29 mouse cellular contexts compared by ENCODE assay signal in the genomic region with DNA sequence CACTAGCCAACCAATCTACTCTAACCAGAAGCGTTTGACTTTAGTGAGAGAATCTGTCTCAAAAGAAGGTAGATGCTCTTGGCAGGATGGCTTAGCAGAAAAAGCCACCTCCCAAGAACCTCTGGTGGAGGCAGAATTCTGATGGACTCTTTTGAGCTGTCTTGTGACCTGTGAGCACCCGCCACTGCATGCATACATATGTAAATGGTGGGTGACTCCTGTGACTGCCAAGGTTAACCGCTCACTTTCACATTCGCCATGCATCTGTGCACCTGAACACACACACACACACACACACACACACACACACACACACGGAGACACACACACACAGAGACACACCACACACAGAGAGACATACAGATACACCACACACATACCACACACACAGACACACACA. TPM values are rescaled to one million over a fixed set of nuclear protein-coding genes. Genes with fewer than 3 reads are reported as not detected.
DNase-seq lines count a peak whose midpoint lies in the region; ATAC-seq and TF ChIP-seq lines count a peak whose summit lies in the region.
"Had no signal": no experiment of that assay in that cellular context is flagged by ENCODE, and none has a peak within 500 bp of the region (broad histone marks: within the 10 kb centered on the region; RNA-seq: fewer than 3 reads in every experiment).

No protein-coding gene starts in this region.

- WGBS in heart, embryonic 15.5 days: 87% methylated on average over 5 of the region's 5 CpGs
- 77% methylated on average over 5 of the region's 5 CpGs for WGBS in kidney, adult 2 months
- WGBS in kidney, embryonic 15.5 days: 91% methylated on average over 5 of the region's 5 CpGs

- no peaks in the 10 kb centered on the region for H3K9me3 ChIP-seq in heart, embryonic 15.5 days (replicated peaks)
- H3K9me3 ChIP-seq in kidney, embryonic 15.5 days (replicated peaks): no peaks in the 10 kb centered on the region; the same call in 1 of the 2 replicates
- no peaks in the 10 kb centered on the region for H3K9me3 ChIP-seq in ES-Bruce4 (replicated peaks; ENCODE audit: control insufficient read depth, insufficient read depth, low read length, poor library complexity, severe bottlenecking)
- H3K9me3 ChIP-seq: G1E had no signal

- no peak overlapping the region for H3K4me2 ChIP-seq in heart, embryonic 15.5 days
- H3K4me2 ChIP-seq in kidney, embryonic 15.5 days: no peak overlapping the region

- no peak overlapping the region for H3K4me3 ChIP-seq in heart, embryonic 15.5 days
- no peak overlapping the region for H3K4me3 ChIP-seq in kidney, adult 2 months (ENCODE audit: insufficient read depth, low read depth, low read length)
- H3K4me3 ChIP-seq in kidney, embryonic 15.5 days (replicated peaks): no peak overlapping the region
- H3K4me3 ChIP-seq in ES-Bruce4 (ENCODE audit: low read depth, low read length): no peak overlapping the region

- no peak for DNase-seq in heart, postnatal 25 days (ENCODE audit: low spot score)
- no peak for DNase-seq in kidney, adult 2 months
- DNase-seq in ZHBTc4 (ENCODE audit: low read depth, low spot score) (peak; percentile 81), adipocyte (ENCODE audit: low spot score) (no peak)
- no peak for DNase-seq in layer of hippocampus, adult 9-10 months (ENCODE audit: low spot score)
- DNase-seq: adrenal gland, adult 2 months; adrenal gland, adult 8-10 months; adrenal gland, postnatal 10 days; adrenal gland, postnatal 14 days; adrenal gland, postnatal 25 days; adrenal gland, postnatal 36 days; B cell, adult 2 months; cerebellum, adult 11 months; cerebellum, adult 11-12 months; cerebellum, adult 18-20 months; cerebellum, adult 2 months; cerebellum, adult 8-10 months had no signal

- no peak overlapping the region for H3K27ac ChIP-seq in heart, embryonic 15.5 days
- peak overlapping the region; percentile 33; the same call in 1 of the 2 replicates for H3K27ac ChIP-seq in kidney, adult 2 months (ENCODE audit: insufficient read depth, low read depth, low read length)
- H3K27ac ChIP-seq in kidney, embryonic 15.5 days: no peak overlapping the region
- H3K27ac ChIP-seq in ES-Bruce4 (ENCODE audit: insufficient read depth, low read length): no peak overlapping the region

- TF ChIP-seq CTCF in kidney, adult 2 months (conservative IDR thresholded peaks at IDR 0.05; ENCODE audit: insufficient read depth, insufficient read length, low read depth, low read length): no peak
- TF ChIP-seq CTCF in ES-Bruce4 (IDR thresholded peaks at IDR 0.05; ENCODE audit: low read depth, low read length): no peak

- H3K4me1 ChIP-seq in heart, embryonic 15.5 days (replicated peaks): peaks cover 17% of the 10 kb centered on the region
- peaks cover 3% of the 10 kb centered on the region; the same call in 1 of the 2 replicates for H3K4me1 ChIP-seq in kidney, adult 2 months (ENCODE audit: control insufficient read depth, insufficient read depth, low read length)
- H3K4me1 ChIP-seq in kidney, embryonic 15.5 days: peaks cover 16% of the 10 kb centered on the region
- peaks cover 9% of the 10 kb centered on the region for H3K4me1 ChIP-seq in ES-Bruce4 (ENCODE audit: control insufficient read depth, insufficient read depth, low read length)

- intact Hi-C loops in heart, postnatal 25 days (cut with DNase I): no loop called here

- TF ChIP-seq POLR2A in kidney, adult 2 months (IDR thresholded peaks at IDR 0.05; ENCODE audit: low read depth, low read length): no peak
- TF ChIP-seq POLR2A in ES-Bruce4 (IDR thresholded peaks at IDR 0.05; ENCODE audit: insufficient read depth, low read length): no peak

- H3K36me3 ChIP-seq in heart, embryonic 15.5 days: no peaks in the 10 kb centered on the region
- H3K36me3 ChIP-seq in kidney, adult 2 months (ENCODE audit: control insufficient read depth, insufficient read depth, low read length): no peaks in the 10 kb centered on the region
- no peaks in the 10 kb centered on the region for H3K36me3 ChIP-seq in kidney, embryonic 15.5 days
- H3K36me3 ChIP-seq in ES-Bruce4 (ENCODE audit: control insufficient read depth, insufficient read depth, low read length, poor library complexity, severe bottlenecking): no peaks in the 10 kb centered on the region
- H3K36me3 ChIP-seq: G1E had no signal

- H3K9ac ChIP-seq in heart, embryonic 15.5 days: no peak overlapping the region
- H3K9ac ChIP-seq in kidney, embryonic 15.5 days: no peak overlapping the region
- H3K9ac ChIP-seq in ES-Bruce4 (ENCODE audit: low read depth, poor library complexity, severe bottlenecking): no peak overlapping the region

- 0 out of 2 replicates have a peak, but pooled peaks have one; percentile 11 for ATAC-seq in heart, embryonic 15.5 days (replicated peaks; ENCODE audit: insufficient number of reproducible peaks, insufficient read depth, low FRiP score, low read depth)
- ATAC-seq in kidney, embryonic 15.5 days (replicated peaks; ENCODE audit: low FRiP score): no peak
- ATAC-seq: activated CD4-positive, CD25-positive, alpha-beta regulatory T cell, adult 4 months; CD4-positive, CD25-positive, alpha-beta regulatory T cell, adult 4 months; Patski had no signal

- TF ChIP-seq EP300 in ES-Bruce4 (IDR thresholded peaks at IDR 0.05; ENCODE audit: insufficient read depth, low read depth, low read length): peak; percentile 88; the same call in 1 of the 2 replicates

- no peaks in the 10 kb centered on the region for H3K27me3 ChIP-seq in heart, embryonic 15.5 days
- H3K27me3 ChIP-seq in kidney, adult 2 months (replicated peaks; ENCODE audit: control insufficient read depth, insufficient read depth, low read length): no peaks in the 10 kb centered on the region
- no peaks in the 10 kb centered on the region for H3K27me3 ChIP-seq in kidney, embryonic 15.5 days
- no peaks in the 10 kb centered on the region for H3K27me3 ChIP-seq in ES-Bruce4 (ENCODE audit: control insufficient read depth, insufficient read depth, low read length, poor library complexity, severe bottlenecking)
- H3K27me3 ChIP-seq: Patski had no signal

RNA-seq across cellular contexts. Expression of a gene that starts 21.8 kb away (rescaled TPM):
- not detected in 2 replicates for polyA plus RNA-seq in heart, embryonic 15.5 days (2015; fragmentation: Nextera tagmentation; extraction: Ambion mirVana)
- not detected for total RNA-seq in heart, postnatal 25 days (2021)
- 0.15 and 0.28 TPM in 2 replicates for polyA plus RNA-seq in kidney, adult 2 months (2012; rRNA removed)
- not detected in 2 replicates for polyA plus RNA-seq in kidney, embryonic 15.5 days (2015; fragmentation: Nextera tagmentation; extraction: Ambion mirVana)
- polyA plus RNA-seq in ES-Bruce4 (2011; ENCODE audit: insufficient read depth, insufficient read length, low read depth, missing spikeins): not detected in 2 replicates
- total RNA-seq: adrenal gland, adult 18-20 months; adrenal gland, adult 2 months; adrenal gland, adult 8-10 months; adrenal gland, postnatal 10 days; adrenal gland, postnatal 14 days; adrenal gland, postnatal 25 days; adrenal gland, postnatal 36 days; adrenal gland, postnatal 4 days; CH12.LX; G1E; MEL had no signal
- polyA plus RNA-seq: activated CD4-positive, CD25-positive, alpha-beta regulatory T cell, adult 4 months; adrenal gland, adult 2 months; brain, embryonic 14.5 days; CD4-positive, CD25-positive, alpha-beta regulatory T cell, adult 4 months; cerebellum, adult 2 months; G1E; Patski had no signal

RNA-seq across cellular contexts. Expression of a gene that starts 26.4 kb away (rescaled TPM):
- polyA plus RNA-seq in heart, embryonic 15.5 days (2015; fragmentation: Nextera tagmentation; extraction: Ambion mirVana): 0.25 and 0.65 TPM in 2 replicates
- under 1 TPM; 0.20 to 0.34 TPM for total RNA-seq in heart, postnatal 25 days (2021)
- 0.19 and 0.35 TPM in 2 replicates for polyA plus RNA-seq in kidney, adult 2 months (2012; rRNA removed)
- polyA plus RNA-seq in kidney, embryonic 15.5 days (2015; fragmentation: Nextera tagmentation; extraction: Ambion mirVana): 1.4 and 2.5 TPM in 2 replicates
- 0.85 and 1.4 TPM in 2 replicates for polyA plus RNA-seq in ES-Bruce4 (2011; ENCODE audit: insufficient read depth, insufficient read length, low read depth, missing spikeins)
- polyA plus RNA-seq: activated CD4-positive, CD25-positive, alpha-beta regulatory T cell, adult 4 months; CD4-positive, CD25-positive, alpha-beta regulatory T cell, adult 4 months had no signal

RNA-seq across cellular contexts. Expression of a gene that starts 29.6 kb away (rescaled TPM):
- polyA plus RNA-seq in heart, embryonic 15.5 days (2015; fragmentation: Nextera tagmentation; extraction: Ambion mirVana): 13.7 and 21.0 TPM in 2 replicates
- 10 to 100 TPM; 15.8 to 16.7 TPM for total RNA-seq in heart, postnatal 25 days (2021)
- 57.2 and 68.3 TPM in 2 replicates for polyA plus RNA-seq in kidney, adult 2 months (2012; rRNA removed)
- polyA plus RNA-seq in kidney, embryonic 15.5 days (2015; fragmentation: Nextera tagmentation; extraction: Ambion mirVana): 28.1 and 33.7 TPM in 2 replicates
- polyA plus RNA-seq in ES-Bruce4 (2011; ENCODE audit: insufficient read depth, insufficient read length, low read depth, missing spikeins): 10.4 and 11.1 TPM in 2 replicates

RNA-seq across cellular contexts. Expression of a gene that starts 32.2 kb away (rescaled TPM):
- 540 and 572 TPM in 2 replicates for polyA plus RNA-seq in heart, embryonic 15.5 days (2015; fragmentation: Nextera tagmentation; extraction: Ambion mirVana)
- total RNA-seq in heart, postnatal 25 days (2021): 100 to 1,000 TPM; 507 to 553 TPM
- polyA plus RNA-seq in kidney, adult 2 months (2012; rRNA removed): 955 and 1,014 TPM in 2 replicates
- 1,132 and 1,166 TPM in 2 replicates for polyA plus RNA-seq in kidney, embryonic 15.5 days (2015; fragmentation: Nextera tagmentation; extraction: Ambion mirVana)
- polyA plus RNA-seq in ES-Bruce4 (2011; ENCODE audit: insufficient read depth, insufficient read length, low read depth, missing spikeins): 1,593 and 1,677 TPM in 2 replicates

RNA-seq across cellular contexts. Expression of a gene that starts 36.1 kb away (rescaled TPM):
- polyA plus RNA-seq in heart, embryonic 15.5 days (2015; fragmentation: Nextera tagmentation; extraction: Ambion mirVana): 0.53 TPM in 1 of 2 replicates, not detected in the other
- under 1 TPM in 1 of 2 experiments, not detected in 1; 0.14 TPM for total RNA-seq in heart, postnatal 25 days (2021)
- 5.7 and 7.3 TPM in 2 replicates for polyA plus RNA-seq in kidney, adult 2 months (2012; rRNA removed)
- polyA plus RNA-seq in kidney, embryonic 15.5 days (2015; fragmentation: Nextera tagmentation; extraction: Ambion mirVana): 2.5 and 3.1 TPM in 2 replicates
- 9.6 and 11.3 TPM in 2 replicates for polyA plus RNA-seq in ES-Bruce4 (2011; ENCODE audit: insufficient read depth, insufficient read length, low read depth, missing spikeins)
- polyA plus RNA-seq: activated CD4-positive, CD25-positive, alpha-beta regulatory T cell, adult 4 months; CD4-positive, CD25-positive, alpha-beta regulatory T cell, adult 4 months had no signal
